Mouse (Mus musculus) MEL (cell line): ENCODE data around the gene Zfp993. TPM values are rescaled to one million over a fixed set of nuclear protein-coding genes. Genes with fewer than 3 reads are reported as not detected.
"Not testable (repeated sequence)": the region's sequence is repeated elsewhere in the genome, so short reads cannot be mapped to it uniquely, and the experiment has no call there.

Source experiments
- DNase-seq: peaks from one replicate; pipeline ENCODE4 v3.0.0; 2011; ENCODE audit warnings: low read depth, low spot score
- H3K27ac ChIP-seq: 2 replicates; pipeline ENCODE4 v1.5.1; 2012; ENCODE audit warnings: low read depth, mild to moderate bottlenecking, control low read depth, low read length, moderate library complexity; ENCODE audit not compliant: control insufficient read depth
- H3K27me3 ChIP-seq, 2 experiments: fragments of 150-350 bp in 1 of 2; sonication (generic) in 1 of 2; 2 replicates each; pipeline ENCODE4 v1.6.1; 2012; ENCODE audit warnings: low read length in 2 of 2, mild to moderate bottlenecking in 2 of 2, improper control_type of control experiment in 1 of 2, moderate library complexity in 1 of 2; ENCODE audit not compliant: insufficient read depth in 2 of 2, control insufficient read depth in 1 of 2
- H3K36me3 ChIP-seq, 2 experiments: 2 replicates each; pipeline ENCODE4 v1.6.1; 2012 to 2014; ENCODE audit warnings: low read length in 2 of 2, improper control_type of control experiment in 1 of 2, inconsistent platforms in 1 of 2, mild to moderate bottlenecking in 1 of 2; ENCODE audit not compliant: insufficient read depth in 2 of 2, control insufficient read depth in 1 of 2
- H3K4me1 ChIP-seq, 2 experiments: fragments of 150-350 bp in 1 of 2; sonication (generic) in 1 of 2; 2 replicates each; pipeline ENCODE4 v1.6.1; 2012; ENCODE audit warnings: low read length in 2 of 2, improper control_type of control experiment in 1 of 2, mild to moderate bottlenecking in 1 of 2; ENCODE audit not compliant: insufficient read depth in 2 of 2, control insufficient read depth in 1 of 2
- H3K4me3 ChIP-seq, 2 experiments: fragments of 150-350 bp in 1 of 2; sonication (generic) in 1 of 2; 2 replicates each; pipeline ENCODE4 v1.5.1; 2012; ENCODE audit warnings: low read depth in 2 of 2, low read length in 2 of 2, mild to moderate bottlenecking in 2 of 2, moderate library complexity in 2 of 2, control low read depth in 1 of 2, improper control_type of control experiment in 1 of 2; ENCODE audit not compliant: control insufficient read depth in 1 of 2, insufficient read depth in 1 of 2
- H3K79me2 ChIP-seq: 2 replicates; pipeline ENCODE4 v1.6.1; 2012; ENCODE audit warnings: mild to moderate bottlenecking, low read length, moderate library complexity; ENCODE audit not compliant: control insufficient read depth, poor library complexity, insufficient read depth
- H3K9ac ChIP-seq: 2 replicates; pipeline ENCODE4 v1.6.1; 2012; ENCODE audit warnings: low read depth, mild to moderate bottlenecking, control low read depth, low read length, moderate library complexity; ENCODE audit not compliant: control insufficient read depth, poor library complexity, severe bottlenecking
- H3K9me3 ChIP-seq: fragments of 150-350 bp; sonication (generic); replicated peaks from 2 replicates; pipeline ENCODE4 v1.6.1; 2012; ENCODE audit warnings: mild to moderate bottlenecking, low read length, improper control_type of control experiment, moderate library complexity; ENCODE audit not compliant: insufficient read depth
- polyA plus RNA-seq, 2 experiments: library from polyadenylated mRNA; stranded (reverse) in 1 of 2; unstranded in 1 of 2; fragments of >175 nt in 1 of 2; fragments of >200 nt in 1 of 2; gene quantifications; 2 replicates each; pipeline versions ENCODE4 v1.2.1 to v1.2.4; 2012; ENCODE audit warnings: low replicate concordance in 2 of 2, low read depth in 1 of 2; ENCODE audit not compliant: insufficient read length in 2 of 2, insufficient read depth in 1 of 2, missing spikeins in 1 of 2
- total RNA-seq: library from RNA; depleted of rRNA; stranded (reverse); fragments of 300-350 nt; gene quantifications from 2 replicates; pipeline ENCODE4 v1.2.3, GENCODE M21; 2012; rRNA removed

The Zfp993 gene
- total and polyA plus RNA-seq, 3 experiments: 0.19 to 9.0 TPM; not detected in 1

GRCm38 (mm10) chr4:146650639-146651038 is 39.9 kb downstream of the Zfp993 start:
- not testable (repeated sequence) for H3K4me1 ChIP-seq, DNase-seq, H3K27me3 ChIP-seq, H3K4me3 ChIP-seq, H3K36me3 ChIP-seq, H3K79me2 ChIP-seq, H3K27ac ChIP-seq, H3K9me3 ChIP-seq, H3K9ac ChIP-seq

Other genes with a start within 250 kb of the Zfp993 start
- gene Zfp992, start 161.9 kb upstream of the Zfp993 start, total RNA-seq: 2.1 and 2.3 TPM in 2 replicates
- 1 to 10 TPM in 1 of 2 experiments, not detected in 1; 1.7 TPM for gene Zfp992, start 161.9 kb upstream of the Zfp993 start, polyA plus RNA-seq
- gene Zfp981, start 108.9 kb upstream of the Zfp993 start, total RNA-seq: 0.46 and 0.75 TPM in 2 replicates
- gene Zfp981, start 108.9 kb upstream of the Zfp993 start, polyA plus RNA-seq: 1 to 10 TPM in 1 of 2 experiments, not detected in 1; 2.9 TPM